Mouse (Mus musculus) heart, embryonic 12.5 days (tissue): ENCODE data around the gene Hyal2. TPM values are rescaled to one million over a fixed set of nuclear protein-coding genes. Genes with fewer than 3 reads are reported as not detected.

ENCODE experiments used
- ATAC-seq: fragments of 200-750 bp; cut with Nextera tagmentation; 2 replicates; pipeline ENCODE4 v1.8.0; 2017; ENCODE audit warnings: moderate TSS enrichment, moderate library complexity; ENCODE audit not compliant: insufficient number of reproducible peaks, low FRiP score
- H3K27ac ChIP-seq: fragments of 300-500 bp; sonication (generic); 2 replicates; pipeline ENCODE4 v1.5.1; 2016; ENCODE audit warnings: mild to moderate bottlenecking, moderate library complexity; ENCODE audit not compliant: poor library complexity, severe bottlenecking
- H3K27me3 ChIP-seq: fragments of 300-500 bp; sonication (generic); replicated peaks from 2 replicates; pipeline ENCODE4 v1.6.1; 2016; ENCODE audit warnings: mild to moderate bottlenecking, moderate library complexity
- H3K36me3 ChIP-seq: fragments of 300-500 bp; sonication (generic); 2 replicates; pipeline ENCODE4 v1.6.1; 2016; ENCODE audit warnings: mild to moderate bottlenecking, moderate library complexity
- H3K4me1 ChIP-seq: fragments of 300-500 bp; sonication (generic); replicated peaks from 2 replicates; pipeline ENCODE4 v1.6.1; 2016; ENCODE audit warnings: mild to moderate bottlenecking
- H3K4me2 ChIP-seq: fragments of 300-500 bp; sonication (generic); 2 replicates; pipeline ENCODE4 v1.6.1; 2016; ENCODE audit warnings: mild to moderate bottlenecking, moderate library complexity
- H3K4me3 ChIP-seq: fragments of 300-500 bp; sonication (generic); 2 replicates; pipeline ENCODE4 v1.5.1; 2016; ENCODE audit warnings: mild to moderate bottlenecking
- H3K9ac ChIP-seq: fragments of 300-500 bp; sonication (generic); 2 replicates; pipeline ENCODE4 v1.6.1; 2016; ENCODE audit warnings: mild to moderate bottlenecking, moderate library complexity
- H3K9me3 ChIP-seq: fragments of 300-500 bp; sonication (generic); replicated peaks from 2 replicates; pipeline ENCODE4 v1.6.1; 2016; ENCODE audit warnings: mild to moderate bottlenecking, moderate library complexity
- WGBS: fragments of 180-500 bp; shearing (Covaris S2); methylation state at CpG from one replicate; pipeline ENCODE4 v1.1.7; 2016; 5-methylcytosine and 5-hydroxymethylcytosine counted together
- polyA plus RNA-seq: library from polyadenylated mRNA; unstranded; fragments of >200 nt; fragmentation: Nextera tagmentation; extraction: Ambion mirVana; gene quantifications from 2 replicates; pipeline ENCODE4 v1.2.1, GENCODE M21; 2016

Gene Hyal2
- 103 and 106 TPM in 2 replicates for polyA plus RNA-seq

DNA sequence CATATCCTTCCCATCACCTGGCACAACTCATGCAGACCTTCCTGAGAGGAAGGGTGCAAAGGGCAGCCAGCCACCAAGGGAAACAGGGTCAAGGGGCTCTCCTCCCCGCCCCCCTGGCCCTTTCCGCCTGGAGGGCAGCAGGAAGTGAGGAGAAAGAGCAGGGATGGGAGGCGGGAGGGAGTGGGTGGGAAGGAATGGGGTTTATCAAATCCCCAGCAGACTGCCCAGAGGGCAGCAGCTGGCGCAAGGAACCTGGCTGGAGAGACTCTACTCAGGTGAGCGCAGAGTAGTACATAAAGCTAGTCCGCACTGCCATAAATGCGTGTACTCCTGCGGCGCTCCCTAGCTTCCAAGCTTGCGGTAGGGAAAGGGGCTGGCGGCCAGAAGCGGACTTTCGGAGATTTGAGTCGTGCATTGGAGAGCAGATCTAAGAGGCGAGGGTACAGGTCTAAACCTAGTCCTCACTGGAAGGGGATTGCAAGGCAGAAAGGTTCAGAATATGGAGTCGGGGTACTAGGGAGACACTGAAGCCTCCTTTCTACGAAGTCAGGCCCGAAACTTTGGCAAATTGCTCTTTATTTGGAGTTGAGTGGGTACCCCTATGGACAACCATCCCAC is at the start of gene Hyal2:
Hyal2 (plus strand) TSS at position 244 of the 618 bp plus-strand sequence.
- peak within 1 kb of the TSS; percentile 88 for H3K9ac ChIP-seq
- peak within 1 kb of the TSS; percentile 71 for H3K27ac ChIP-seq
- peaks cover 70% of the 10 kb centered on the region for H3K4me1 ChIP-seq
- H3K36me3 ChIP-seq = peaks cover 38% of the 10 kb centered on the region
- no peaks in the 10 kb centered on the region for H3K27me3 ChIP-seq
- peak within 1 kb of the TSS; percentile 91 for H3K4me2 ChIP-seq
- no peak for ATAC-seq
- no peaks in the 10 kb centered on the region for H3K9me3 ChIP-seq
- H3K4me3 ChIP-seq = peak within 1 kb of the TSS; percentile 88
- 6% methylated on average over 18 of the region's 18 CpGs for WGBS

DNA sequence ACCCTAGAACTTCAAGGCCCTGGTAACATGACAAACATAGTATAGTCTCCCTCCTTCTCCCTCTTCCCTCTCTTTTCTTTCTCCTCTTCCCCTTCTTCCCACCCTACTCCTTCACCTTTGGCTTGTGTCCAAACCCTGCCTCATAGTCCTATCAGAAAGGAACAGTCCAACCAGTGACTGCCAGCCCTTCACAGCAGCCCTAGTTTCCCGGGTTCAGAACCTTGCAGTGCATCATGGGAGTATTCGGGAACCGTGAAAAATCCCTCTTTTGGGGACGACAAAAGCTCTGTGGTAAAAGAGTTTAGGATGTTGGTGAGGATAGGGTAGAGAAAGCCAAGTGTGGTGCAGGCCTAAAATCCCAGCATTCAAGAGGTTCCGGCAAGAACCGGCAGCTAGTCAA is 47.4 kb upstream of the Hyal2 start:
- Histone ChIP-seq H3K27ac (no peak overlapping the region), H3K36me3 (peaks cover 4% of the 10 kb centered on the region; the same call in 1 of the 2 replicates), H3K4me1 (peaks cover 30% of the 10 kb centered on the region), H3K27me3 (peaks cover 14% of the 10 kb centered on the region), H3K9ac (no peak overlapping the region), H3K9me3 (no peaks in the 10 kb centered on the region), H3K4me3 (no peak overlapping the region), H3K4me2 (no peak overlapping the region)
- ATAC-seq = no peak
- 60% methylated on average over 6 of the region's 6 CpGs for WGBS

GRCm38 (mm10) chr9:107521190-107521589 is 46.6 kb upstream of the Hyal2 start:
- peak overlapping the region; percentile 48; the same call in 1 of the 2 replicates for H3K27ac ChIP-seq
- H3K9ac ChIP-seq = no peak overlapping the region
- H3K27me3 ChIP-seq = peaks cover 22% of the 10 kb centered on the region
- WGBS = 59% methylated on average over 5 of the region's 5 CpGs
- no peaks in the 10 kb centered on the region for H3K9me3 ChIP-seq
- H3K4me2 ChIP-seq = peak overlapping the region; percentile 59
- peaks cover 30% of the 10 kb centered on the region for H3K4me1 ChIP-seq
- ATAC-seq = no peak
- H3K4me3 ChIP-seq = no peak overlapping the region
- peaks cover 4% of the 10 kb centered on the region; the same call in 1 of the 2 replicates for H3K36me3 ChIP-seq

DNA sequence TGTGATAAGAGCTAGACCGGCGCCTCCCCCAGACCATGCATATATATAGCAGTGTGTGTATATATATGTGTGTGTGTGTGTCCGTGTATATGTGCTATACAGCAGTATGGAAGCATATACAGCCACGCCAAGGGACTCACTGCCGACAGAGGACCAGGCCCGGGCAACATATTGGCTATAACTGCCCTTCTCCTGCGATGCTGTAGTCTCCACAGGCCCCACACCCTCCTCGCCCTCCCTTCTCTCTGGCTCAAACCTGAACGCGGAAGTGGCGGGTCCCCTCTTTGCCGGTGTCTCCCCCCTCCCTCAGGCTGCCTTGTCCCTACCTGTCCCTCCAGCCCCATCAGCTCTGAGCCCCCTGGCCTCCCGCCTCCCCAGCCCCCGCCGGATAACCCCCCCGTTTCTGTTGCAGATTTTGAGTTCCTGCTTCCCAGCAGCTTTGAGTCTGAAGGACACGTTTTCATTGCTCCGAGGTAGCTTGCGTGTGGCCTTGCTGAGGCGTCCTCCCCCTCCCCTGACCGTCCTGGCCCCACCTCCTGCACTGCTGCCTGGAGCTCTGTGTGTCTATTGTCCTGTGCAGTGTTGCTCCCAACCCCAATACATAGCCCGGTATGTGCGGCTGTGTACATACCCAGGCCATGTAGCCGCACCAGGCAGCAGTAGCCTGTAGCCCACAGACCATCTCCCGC is 45.9 kb upstream of the Hyal2 start:
- H3K36me3 ChIP-seq = peaks cover 4% of the 10 kb centered on the region; the same call in 1 of the 2 replicates
- H3K9ac ChIP-seq = 0 out of 2 replicates have a peak overlapping the region, but pooled peaks have one; percentile 1
- H3K4me3 ChIP-seq = peak overlapping the region; percentile 14; the same call in 1 of the 2 replicates
- peak overlapping the region; percentile 50 for H3K27ac ChIP-seq
- peak overlapping the region; percentile 59 for H3K4me2 ChIP-seq
- H3K9me3 ChIP-seq = no peaks in the 10 kb centered on the region
- H3K27me3 ChIP-seq = peaks cover 29% of the 10 kb centered on the region
- peaks cover 35% of the 10 kb centered on the region for H3K4me1 ChIP-seq
- 25% methylated on average over 25 of the region's 25 CpGs for WGBS
- ATAC-seq = peak; percentile 59

GRCm38 (mm10) chr9:107522400-107522711 is 45.4 kb upstream of the Hyal2 start:
- Histone ChIP-seq H3K36me3 (peaks cover 4% of the 10 kb centered on the region; the same call in 1 of the 2 replicates), H3K9ac (0 out of 2 replicates have a peak overlapping the region, but pooled peaks have one; percentile 1), H3K27me3 (peaks cover 33% of the 10 kb centered on the region), H3K4me2 (peak overlapping the region; percentile 59), H3K4me3 (no peak overlapping the region), H3K4me1 (peaks cover 36% of the 10 kb centered on the region), H3K9me3 (no peaks in the 10 kb centered on the region), H3K27ac (peak overlapping the region; percentile 39; the same call in 1 of the 2 replicates)
- 39% methylated on average over 2 of the region's 2 CpGs for WGBS
- ATAC-seq = no peak

DNA sequence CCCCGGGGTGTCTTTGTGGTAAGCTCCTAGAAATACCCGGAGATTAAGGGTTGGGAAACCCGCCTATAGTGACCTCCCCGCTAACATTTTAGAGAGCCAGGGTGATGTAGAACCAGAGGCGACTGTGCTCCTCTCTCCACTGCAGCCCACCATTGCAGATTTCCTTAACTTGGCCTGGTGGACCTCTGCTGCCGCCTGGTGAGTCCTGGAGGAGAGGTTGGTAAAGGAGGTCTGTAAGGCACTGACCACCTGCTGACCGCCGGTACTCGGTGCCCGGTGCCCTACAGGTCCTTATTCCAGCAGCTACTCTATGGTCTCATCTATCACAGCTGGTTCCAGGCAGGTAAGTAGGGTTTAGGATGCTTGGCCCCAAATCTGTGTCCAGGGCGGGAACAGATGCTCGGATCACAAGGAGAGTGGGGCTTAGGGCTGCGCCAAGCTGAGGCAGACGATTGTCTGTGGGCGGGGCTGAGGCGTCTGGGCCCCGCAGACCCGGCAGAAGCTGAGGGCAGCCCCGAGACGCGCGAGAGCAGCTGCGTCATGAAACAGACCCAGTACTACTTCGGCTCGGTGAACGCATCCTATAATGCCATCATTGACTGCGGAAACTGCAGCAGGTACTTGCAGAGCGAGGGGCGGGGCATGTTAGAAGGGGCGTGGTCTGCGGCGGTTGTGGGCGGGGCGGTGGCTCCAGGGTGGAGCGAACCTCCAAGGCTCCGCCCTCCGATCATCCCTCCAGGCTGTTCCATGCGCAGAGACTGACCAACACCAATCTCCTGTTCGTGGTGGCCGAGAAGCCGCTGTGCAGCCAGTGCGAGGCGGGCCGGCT is 41.3 kb upstream of the Hyal2 start:
- Histone ChIP-seq H3K4me2 (peak overlapping the region; percentile 75), H3K9me3 (no peaks in the 10 kb centered on the region), H3K4me3 (peak overlapping the region; percentile 43), H3K27me3 (peaks cover 43% of the 10 kb centered on the region), H3K36me3 (peaks cover 4% of the 10 kb centered on the region; the same call in 1 of the 2 replicates), H3K9ac (peak overlapping the region; percentile 52), H3K27ac (no peak overlapping the region), H3K4me1 (peaks cover 35% of the 10 kb centered on the region)
- peak; percentile 66 for ATAC-seq
- WGBS = 13% methylated on average over 44 of the region's 44 CpGs

DNA sequence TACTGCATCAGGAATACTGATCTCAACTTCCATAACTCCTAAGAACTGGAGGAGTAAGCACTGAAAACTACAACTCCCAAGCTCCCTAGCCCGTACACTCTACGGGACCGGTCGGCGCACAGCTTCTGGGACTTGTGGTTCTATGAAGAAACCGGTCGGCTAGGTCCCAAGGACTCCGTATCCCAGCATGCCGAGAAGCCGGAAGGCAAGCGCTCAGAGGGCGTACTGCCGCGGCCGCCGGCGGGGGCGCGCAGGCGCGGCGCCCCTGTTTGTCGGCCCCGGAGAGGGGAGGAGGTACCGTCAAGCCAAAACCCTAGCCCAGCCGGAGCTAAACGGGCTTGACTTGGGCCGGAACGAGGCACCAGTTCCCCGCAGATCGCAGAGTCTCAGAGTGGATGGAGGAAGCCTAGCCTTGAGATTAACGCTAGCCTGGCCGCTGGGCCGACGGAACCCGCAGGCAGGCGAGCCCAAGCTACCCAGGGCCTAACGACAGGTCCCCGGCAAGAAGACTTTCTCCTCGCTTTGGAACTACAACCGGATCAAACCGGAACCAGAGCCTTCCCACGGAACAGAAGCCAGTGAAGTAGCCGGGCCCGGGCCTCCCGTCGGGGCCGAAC is 33.8 kb upstream of the Hyal2 start, which contains the start of gene Tmem115:
Tmem115 (plus strand) TSS at position 155 of the 617 bp plus-strand sequence.
- Histone ChIP-seq H3K4me2 (peak within 1 kb of the TSS; percentile 91), H3K4me3 (peak within 1 kb of the TSS; percentile 79), H3K36me3 (peaks cover 24% of the 10 kb centered on the region), H3K9ac (peak within 1 kb of the TSS; percentile 92), H3K27me3 (no peaks in the 10 kb centered on the region), H3K27ac (peak within 1 kb of the TSS; percentile 73), H3K4me1 (peaks cover 25% of the 10 kb centered on the region), H3K9me3 (no peaks in the 10 kb centered on the region)
- WGBS = under 1% methylated on average over 45 of the region's 48 CpGs
- peak; percentile 98 for ATAC-seq

- H3K4me2 ChIP-seq = peak overlapping the region; percentile 91
- H3K4me1 ChIP-seq = peaks cover 25% of the 10 kb centered on the region
- H3K4me3 ChIP-seq = peak overlapping the region; percentile 79
- no peaks in the 10 kb centered on the region for H3K27me3 ChIP-seq
- peaks cover 31% of the 10 kb centered on the region for H3K36me3 ChIP-seq
- H3K27ac ChIP-seq = peak overlapping the region; percentile 73
- peak overlapping the region; percentile 92 for H3K9ac ChIP-seq
- ATAC-seq = peak; percentile 17
- WGBS = 0% methylated on average over 40 of the region's 40 CpGs
- no peaks in the 10 kb centered on the region for H3K9me3 ChIP-seq
Observed at GRCm38 (mm10) chr9:107534408-107535202, 33.1 kb upstream of the Hyal2 start.

- ATAC-seq = no peak
- 92% methylated on average over 7 of the region's 7 CpGs for WGBS
- Histone ChIP-seq H3K27me3 (no peaks in the 10 kb centered on the region), H3K9me3 (no peaks in the 10 kb centered on the region), H3K4me1 (peaks cover 42% of the 10 kb centered on the region), H3K4me2 (no peak overlapping the region), H3K36me3 (peaks cover 37% of the 10 kb centered on the region), H3K27ac (no peak overlapping the region), H3K4me3 (no peak overlapping the region), H3K9ac (no peak overlapping the region)
Observed at GRCm38 (mm10) chr9:107538231-107538630, 29.5 kb upstream of the Hyal2 start.

DNA sequence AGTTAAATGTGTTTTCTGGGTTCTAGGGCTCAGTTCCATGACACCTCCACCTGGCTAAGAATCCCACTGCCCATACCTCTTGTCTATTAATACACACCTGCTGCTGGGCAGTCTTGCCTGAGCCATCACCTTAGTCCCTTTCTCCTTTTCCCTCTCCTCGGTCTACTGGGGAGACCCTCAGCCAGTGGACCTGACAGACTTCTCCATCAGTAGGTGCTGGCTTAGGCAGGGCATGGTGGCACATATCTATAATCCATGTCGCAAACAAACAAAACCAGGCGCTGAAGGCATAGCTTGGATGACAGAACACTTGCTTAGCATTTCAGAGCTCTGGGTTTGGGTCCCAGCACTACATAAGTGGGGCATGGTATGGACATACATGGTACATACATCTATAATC is 29.0 kb upstream of the Hyal2 start:
- Histone ChIP-seq H3K27ac (no peak overlapping the region), H3K4me2 (no peak overlapping the region), H3K4me1 (peaks cover 42% of the 10 kb centered on the region), H3K9me3 (no peaks in the 10 kb centered on the region), H3K9ac (no peak overlapping the region), H3K36me3 (peaks cover 41% of the 10 kb centered on the region), H3K4me3 (no peak overlapping the region), H3K27me3 (no peaks in the 10 kb centered on the region)
- no peak for ATAC-seq
- WGBS = 92% methylated on average over 3 of the region's 3 CpGs
